Mouse (Mus musculus) midbrain, embryonic 15.5 days (tissue): ENCODE data around the gene Slc25a19. TPM values are rescaled to one million over a fixed set of nuclear protein-coding genes. Genes with fewer than 3 reads are reported as not detected.

Experiments
- ATAC-seq: fragments of 200-750 bp; cut with Nextera tagmentation; replicated peaks from 2 replicates; pipeline ENCODE4 v1.8.0; 2017; ENCODE audit warnings: moderate TSS enrichment
- H3K27ac ChIP-seq: fragments of 300-500 bp; sonication (generic); 2 replicates; pipeline ENCODE4 v1.5.1; 2015; ENCODE audit warnings: mild to moderate bottlenecking, inconsistent platforms
- H3K27me3 ChIP-seq: fragments of 300-500 bp; sonication (generic); replicated peaks from 2 replicates; pipeline ENCODE4 v1.6.1; 2015; ENCODE audit warnings: inconsistent platforms
- H3K36me3 ChIP-seq: fragments of 300-500 bp; sonication (generic); replicated peaks from 2 replicates; pipeline ENCODE4 v1.6.1; 2015; ENCODE audit warnings: inconsistent platforms
- H3K4me1 ChIP-seq: fragments of 300-500 bp; sonication (generic); 2 replicates; pipeline ENCODE4 v1.6.1; 2015; ENCODE audit warnings: inconsistent platforms
- H3K4me2 ChIP-seq: fragments of 300-500 bp; sonication (generic); 2 replicates; pipeline ENCODE4 v1.6.1; 2015; ENCODE audit warnings: inconsistent platforms, mild to moderate bottlenecking, moderate library complexity
- H3K4me3 ChIP-seq: fragments of 300-500 bp; sonication (generic); 2 replicates; pipeline ENCODE4 v1.5.1; 2015; ENCODE audit warnings: mild to moderate bottlenecking, inconsistent platforms
- H3K9ac ChIP-seq: fragments of 300-500 bp; sonication (generic); 2 replicates; pipeline ENCODE4 v1.6.1; 2015; ENCODE audit warnings: mild to moderate bottlenecking, inconsistent platforms
- H3K9me3 ChIP-seq: fragments of 300-500 bp; sonication (generic); 2 replicates; pipeline ENCODE4 v1.6.1; 2016; ENCODE audit warnings: inconsistent platforms
- WGBS: fragments of 180-500 bp; shearing (Covaris S2); methylation state at CpG from one replicate; pipeline ENCODE4 v1.1.7; 2015; ENCODE audit warnings: mixed read lengths; 5-methylcytosine and 5-hydroxymethylcytosine counted together
- polyA plus RNA-seq: library from polyadenylated mRNA; unstranded; fragments of >200 nt; fragmentation: Nextera tagmentation; extraction: Ambion mirVana; gene quantifications from 2 replicates; pipeline ENCODE4 v1.2.1, GENCODE M21; 2015

The Slc25a19 gene
- polyA plus RNA-seq, 1 experiment from 2014 or later = 43.5 TPM

DNA sequence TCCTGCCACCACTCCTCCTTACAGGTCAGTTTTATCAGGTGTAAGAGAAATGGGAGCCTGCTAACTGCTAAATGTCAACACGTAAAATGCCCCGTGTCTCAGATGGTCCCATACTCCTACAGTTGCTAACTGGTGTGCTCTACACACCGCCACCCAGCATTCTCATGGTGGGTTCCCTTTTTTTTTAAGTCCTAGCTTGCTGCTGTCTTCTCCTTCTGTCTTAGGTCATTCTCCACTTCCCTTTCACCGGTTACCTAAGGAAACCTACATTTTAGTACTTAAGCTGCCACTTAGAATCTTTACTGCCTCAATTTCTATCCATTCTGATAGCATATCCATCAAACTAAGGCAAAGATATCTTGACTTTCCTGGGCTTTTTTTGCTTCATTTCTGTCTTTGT, 26.9 kb downstream of the Slc25a19 start:
- H3K4me2 ChIP-seq = no peak overlapping the region

DNA sequence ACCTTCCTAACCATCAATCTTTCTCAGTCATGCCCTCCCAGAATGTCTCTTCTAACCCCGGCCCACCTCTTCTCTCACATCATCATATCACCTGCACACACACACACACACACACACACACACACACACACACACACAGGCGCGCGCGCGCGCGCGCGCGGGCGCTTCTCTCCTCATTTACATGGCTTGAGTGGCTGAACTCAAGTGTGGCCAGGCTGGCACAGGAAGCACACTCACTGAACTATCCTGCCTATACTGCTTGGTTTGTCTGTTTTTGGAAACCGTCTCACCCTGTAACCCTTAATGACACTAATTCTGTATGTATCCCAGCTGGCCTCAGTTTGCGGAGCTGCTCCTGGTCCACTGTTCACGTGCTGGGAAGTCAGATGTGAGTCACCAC, 27.4 kb downstream of the Slc25a19 start:
- no peak overlapping the region for H3K27ac ChIP-seq
- no peak for ATAC-seq
- WGBS = 97% methylated on average over 15 of the region's 15 CpGs
- H3K27me3 ChIP-seq = no peaks in the 10 kb centered on the region
- no peak overlapping the region for H3K4me3 ChIP-seq
- H3K4me1 ChIP-seq = peaks cover 29% of the 10 kb centered on the region
- H3K36me3 ChIP-seq = peaks cover 11% of the 10 kb centered on the region; the same call in 1 of the 2 replicates
- H3K9me3 ChIP-seq = no peaks in the 10 kb centered on the region
- H3K4me2 ChIP-seq = no peak overlapping the region
- no peak overlapping the region for H3K9ac ChIP-seq

More for the DNA sequence above, 26.9 kb downstream of the Slc25a19 start:
- Histone ChIP-seq H3K9ac (no peak overlapping the region), H3K4me3 (no peak overlapping the region), H3K4me1 (peaks cover 29% of the 10 kb centered on the region), H3K27ac (no peak overlapping the region), H3K27me3 (no peaks in the 10 kb centered on the region), H3K36me3 (peaks cover 11% of the 10 kb centered on the region; the same call in 1 of the 2 replicates), H3K9me3 (no peaks in the 10 kb centered on the region)
- WGBS = 95% methylated on average over 4 of the region's 4 CpGs
- no peak for ATAC-seq

DNA sequence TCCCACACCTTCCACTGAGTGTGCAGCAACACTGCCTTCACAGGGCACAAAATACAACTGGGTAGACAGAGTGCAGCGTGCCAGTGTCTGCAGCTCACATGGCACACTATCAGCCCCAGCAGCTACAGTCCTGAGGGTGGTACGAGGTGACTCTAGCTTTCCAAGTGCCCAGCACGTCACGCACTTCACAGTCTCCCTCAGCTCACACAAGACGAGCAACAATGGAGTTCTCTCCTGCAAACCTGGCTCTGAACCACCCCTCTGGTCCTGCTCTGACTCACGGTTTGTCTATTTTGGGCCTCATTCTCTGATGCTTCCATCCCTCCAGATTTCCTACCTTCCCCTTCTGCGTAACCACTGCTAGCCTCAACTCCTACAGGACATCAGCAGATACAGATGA, 28.4 kb downstream of the Slc25a19 start:
- Histone ChIP-seq H3K4me1 (peaks cover 21% of the 10 kb centered on the region), H3K4me3 (no peak overlapping the region), H3K27me3 (no peaks in the 10 kb centered on the region), H3K27ac (no peak overlapping the region), H3K4me2 (no peak overlapping the region), H3K36me3 (peaks cover 14% of the 10 kb centered on the region), H3K9me3 (no peaks in the 10 kb centered on the region), H3K9ac (no peak overlapping the region)
- 94% methylated on average over 7 of the region's 7 CpGs for WGBS
- no peak for ATAC-seq

DNA sequence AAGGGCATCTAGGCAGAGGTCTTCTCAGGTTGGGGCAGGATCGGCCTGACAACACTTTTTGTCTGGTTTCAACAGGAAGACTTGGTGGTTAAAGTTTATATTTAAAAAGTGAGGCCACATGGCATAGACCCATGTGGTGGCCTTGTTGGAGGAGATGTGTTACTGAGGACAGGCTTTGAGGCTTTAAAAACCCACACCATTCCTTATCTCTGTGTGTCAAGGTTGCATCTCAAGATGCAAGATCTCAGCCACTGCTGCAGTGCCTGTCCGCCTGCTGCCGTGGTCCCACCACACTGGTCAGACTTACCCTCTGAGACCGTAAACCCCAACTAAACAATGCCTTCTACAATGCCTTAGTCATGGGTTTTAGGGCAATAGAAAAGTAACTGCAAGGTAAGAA, 29.8 kb downstream of the Slc25a19 start:
- H3K36me3 ChIP-seq = peaks cover 27% of the 10 kb centered on the region
- ATAC-seq = no peak
- 96% methylated on average over 4 of the region's 4 CpGs for WGBS
- H3K4me3 ChIP-seq = no peak overlapping the region
- H3K27ac ChIP-seq = no peak overlapping the region
- H3K9ac ChIP-seq = no peak overlapping the region
- no peaks in the 10 kb centered on the region for H3K27me3 ChIP-seq
- H3K4me2 ChIP-seq = no peak overlapping the region
- H3K9me3 ChIP-seq = no peaks in the 10 kb centered on the region
- peaks cover 18% of the 10 kb centered on the region for H3K4me1 ChIP-seq

DNA sequence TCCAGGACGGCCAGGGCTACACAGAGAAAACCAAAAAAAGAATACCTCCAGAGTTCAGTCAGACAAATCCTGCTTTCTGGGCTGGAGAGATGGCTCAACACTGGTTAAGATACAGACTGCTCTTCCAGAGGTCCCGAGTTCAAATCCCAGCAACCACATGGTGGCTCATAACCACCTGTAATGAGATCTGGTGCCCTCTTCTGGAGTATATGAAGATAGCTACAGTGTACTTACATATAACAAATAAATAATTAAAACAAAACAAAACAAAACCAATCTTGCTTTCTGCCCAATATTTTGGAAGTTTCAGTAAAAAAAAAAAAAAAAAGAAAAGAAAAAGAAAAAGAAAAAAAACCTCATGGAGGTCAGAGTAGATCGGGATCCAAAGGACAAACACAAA, 32.9 kb downstream of the Slc25a19 start:
- 98% methylated on average over 3 of the region's 3 CpGs for WGBS
- Histone ChIP-seq H3K4me2 (no peak overlapping the region), H3K9ac (no peak overlapping the region), H3K4me1 (no peaks in the 10 kb centered on the region), H3K27me3 (no peaks in the 10 kb centered on the region), H3K36me3 (peaks cover 52% of the 10 kb centered on the region), H3K9me3 (no peaks in the 10 kb centered on the region), H3K4me3 (no peak overlapping the region), H3K27ac (no peak overlapping the region)
- ATAC-seq = no peak

DNA sequence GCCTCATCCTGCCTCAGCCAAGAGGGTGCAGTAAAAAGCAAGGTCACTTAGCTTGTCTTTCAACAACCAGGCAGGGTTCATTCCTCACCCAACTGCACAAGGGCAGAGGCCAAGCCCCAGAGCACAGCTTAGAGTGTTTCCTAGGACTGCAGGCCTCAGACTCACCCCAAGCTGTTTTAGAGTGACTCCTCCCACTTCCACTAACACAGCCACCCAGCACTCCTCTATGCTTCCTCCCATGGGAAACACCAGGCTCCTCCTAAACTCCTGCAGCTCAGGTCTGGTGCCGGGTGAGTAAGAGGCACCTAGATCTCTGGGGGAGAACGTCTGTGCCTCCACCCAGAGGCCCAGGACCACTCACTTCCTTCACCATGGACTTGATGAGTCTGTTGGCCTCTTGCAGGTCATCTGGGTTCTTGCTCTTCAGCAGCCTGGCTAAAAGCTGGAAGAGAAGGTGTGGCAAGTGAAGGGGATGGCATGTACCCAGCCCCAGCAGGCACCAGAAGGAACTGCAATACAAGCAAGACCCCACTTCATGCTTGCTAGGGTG, 37.5 kb downstream of the Slc25a19 start:
- no peak for ATAC-seq
- no peaks in the 10 kb centered on the region for H3K9me3 ChIP-seq
- H3K4me1 ChIP-seq = no peaks in the 10 kb centered on the region
- no peak overlapping the region for H3K9ac ChIP-seq
- no peak overlapping the region for H3K4me3 ChIP-seq
- 88% methylated on average over 2 of the region's 2 CpGs for WGBS
- H3K27me3 ChIP-seq = no peaks in the 10 kb centered on the region
- no peak overlapping the region for H3K27ac ChIP-seq
- H3K4me2 ChIP-seq = no peak overlapping the region
- H3K36me3 ChIP-seq = peaks cover 78% of the 10 kb centered on the region

DNA sequence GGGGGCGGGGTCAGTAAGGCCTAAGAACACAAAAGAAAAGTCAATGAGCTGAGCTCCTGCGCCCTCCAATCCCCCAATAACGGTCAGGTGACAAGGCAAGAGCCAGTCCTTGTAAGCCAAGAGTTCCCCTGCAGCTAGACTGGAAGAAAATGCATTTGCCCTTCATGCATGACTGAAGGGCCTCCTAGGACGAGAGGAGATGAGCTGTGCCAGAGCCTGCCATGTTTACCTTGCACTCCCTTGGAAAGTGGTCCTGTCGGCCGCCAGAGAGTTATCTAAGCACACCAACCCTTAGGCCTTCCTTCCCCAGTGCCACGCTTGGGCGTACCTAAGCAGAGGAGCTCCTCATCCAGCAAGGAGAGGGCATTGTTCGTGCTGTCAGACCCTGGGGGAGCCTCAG, 40.1 kb downstream of the Slc25a19 start:
- WGBS = 81% methylated on average over 9 of the region's 9 CpGs
- Histone ChIP-seq H3K9ac (no peak overlapping the region), H3K4me3 (no peak overlapping the region), H3K36me3 (peaks cover 88% of the 10 kb centered on the region), H3K27me3 (no peaks in the 10 kb centered on the region), H3K4me2 (no peak overlapping the region), H3K4me1 (no peaks in the 10 kb centered on the region), H3K9me3 (no peaks in the 10 kb centered on the region), H3K27ac (no peak overlapping the region)
- ATAC-seq = no peak

DNA sequence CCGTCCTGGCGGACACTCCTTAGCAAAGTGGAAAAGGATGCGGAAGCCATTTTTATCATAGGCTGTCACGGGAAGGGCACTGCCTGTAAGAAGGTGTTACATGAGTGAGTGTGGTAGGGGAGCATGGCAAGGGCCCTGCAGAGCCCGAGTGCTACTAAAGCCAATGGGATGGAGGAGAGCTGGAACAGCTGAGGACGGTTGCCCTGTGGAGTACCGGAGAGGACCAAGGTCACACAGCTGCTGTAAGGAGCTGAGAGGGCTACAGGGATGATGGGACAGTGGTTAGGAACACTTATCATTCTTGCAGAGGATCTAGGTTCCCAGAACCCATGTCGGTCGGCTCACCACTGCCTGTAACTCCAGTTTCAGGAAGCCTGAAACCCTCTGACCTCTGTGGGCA, 41.7 kb downstream of the Slc25a19 start:
- no peaks in the 10 kb centered on the region for H3K9me3 ChIP-seq
- no peak overlapping the region for H3K9ac ChIP-seq
- H3K27ac ChIP-seq = no peak overlapping the region
- no peak overlapping the region for H3K4me2 ChIP-seq
- no peaks in the 10 kb centered on the region for H3K27me3 ChIP-seq
- peaks cover 82% of the 10 kb centered on the region for H3K36me3 ChIP-seq
- WGBS = 91% methylated on average over 9 of the region's 9 CpGs
- no peaks in the 10 kb centered on the region for H3K4me1 ChIP-seq
- H3K4me3 ChIP-seq = no peak overlapping the region
- no peak for ATAC-seq

DNA sequence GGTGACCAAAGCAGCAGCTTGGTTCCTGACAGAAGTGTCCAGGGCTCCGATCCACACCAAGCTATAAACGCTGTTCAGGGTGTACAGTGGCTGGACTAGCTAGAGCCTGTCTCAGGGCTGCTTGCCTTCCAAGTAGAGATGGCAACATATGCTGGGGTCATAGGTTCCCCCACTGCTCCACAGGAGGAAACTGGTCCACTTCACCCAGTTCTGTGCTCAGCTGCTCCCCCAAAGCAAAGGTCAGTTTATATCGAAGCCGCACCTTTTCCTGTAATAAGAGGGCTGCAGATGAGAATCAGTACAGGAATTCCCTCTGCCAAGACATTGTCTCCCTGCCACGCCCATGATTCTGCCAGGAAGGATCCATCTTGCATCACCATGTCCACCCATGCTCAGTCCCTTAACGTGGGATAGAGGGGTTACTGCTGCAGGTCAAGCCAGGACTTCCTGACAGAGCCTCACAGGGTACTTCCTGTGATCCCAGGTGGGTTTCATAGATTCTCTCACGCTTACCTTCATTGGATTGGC, 42.5 kb downstream of the Slc25a19 start:
- peaks cover 77% of the 10 kb centered on the region for H3K36me3 ChIP-seq
- no peaks in the 10 kb centered on the region for H3K9me3 ChIP-seq
- H3K4me2 ChIP-seq = no peak overlapping the region
- H3K4me3 ChIP-seq = no peak overlapping the region
- no peak overlapping the region for H3K9ac ChIP-seq
- no peak overlapping the region for H3K27ac ChIP-seq
- WGBS = 92% methylated on average over 7 of the region's 7 CpGs
- H3K27me3 ChIP-seq = no peaks in the 10 kb centered on the region
- ATAC-seq = no peak
- no peaks in the 10 kb centered on the region for H3K4me1 ChIP-seq

DNA sequence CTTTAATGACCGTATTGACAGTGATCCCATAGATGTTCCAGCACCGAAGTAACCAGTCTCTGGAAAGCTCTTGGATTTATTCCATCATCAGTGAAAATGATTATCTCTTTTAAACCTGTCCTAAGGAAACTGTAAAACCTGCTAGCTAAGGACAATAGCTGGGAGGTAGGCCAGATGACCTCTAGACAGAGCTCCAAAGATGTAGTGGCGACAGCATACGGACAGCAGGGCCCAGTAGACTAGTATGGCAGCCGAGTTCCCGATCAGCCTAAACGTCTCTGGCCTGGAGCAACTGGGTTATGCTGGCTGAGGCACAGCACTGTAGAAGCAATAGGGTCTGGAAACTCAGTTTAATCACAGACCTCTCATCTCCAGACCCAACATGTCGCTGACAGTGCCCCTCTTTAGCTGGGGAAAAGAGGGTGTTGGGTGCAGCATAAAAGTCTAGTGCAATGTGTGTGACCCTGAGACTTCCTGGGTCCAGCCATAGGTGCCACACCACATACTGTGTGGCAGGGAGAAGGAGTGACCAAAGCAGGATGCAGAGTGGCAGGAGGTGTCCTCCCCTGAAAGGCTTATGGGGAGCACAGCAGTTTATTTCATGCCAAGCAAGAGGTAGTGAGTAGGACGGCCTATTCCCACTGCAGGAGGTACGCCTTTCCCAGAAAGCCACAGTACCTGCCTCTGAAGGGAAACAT, 43.6 kb downstream of the Slc25a19 start:
- Histone ChIP-seq H3K9me3 (no peaks in the 10 kb centered on the region), H3K9ac (no peak overlapping the region), H3K36me3 (peaks cover 68% of the 10 kb centered on the region), H3K27me3 (no peaks in the 10 kb centered on the region), H3K4me3 (no peak overlapping the region), H3K4me2 (no peak overlapping the region), H3K4me1 (no peaks in the 10 kb centered on the region), H3K27ac (no peak overlapping the region)
- no peak for ATAC-seq
- WGBS = 90% methylated on average over 10 of the region's 10 CpGs

DNA sequence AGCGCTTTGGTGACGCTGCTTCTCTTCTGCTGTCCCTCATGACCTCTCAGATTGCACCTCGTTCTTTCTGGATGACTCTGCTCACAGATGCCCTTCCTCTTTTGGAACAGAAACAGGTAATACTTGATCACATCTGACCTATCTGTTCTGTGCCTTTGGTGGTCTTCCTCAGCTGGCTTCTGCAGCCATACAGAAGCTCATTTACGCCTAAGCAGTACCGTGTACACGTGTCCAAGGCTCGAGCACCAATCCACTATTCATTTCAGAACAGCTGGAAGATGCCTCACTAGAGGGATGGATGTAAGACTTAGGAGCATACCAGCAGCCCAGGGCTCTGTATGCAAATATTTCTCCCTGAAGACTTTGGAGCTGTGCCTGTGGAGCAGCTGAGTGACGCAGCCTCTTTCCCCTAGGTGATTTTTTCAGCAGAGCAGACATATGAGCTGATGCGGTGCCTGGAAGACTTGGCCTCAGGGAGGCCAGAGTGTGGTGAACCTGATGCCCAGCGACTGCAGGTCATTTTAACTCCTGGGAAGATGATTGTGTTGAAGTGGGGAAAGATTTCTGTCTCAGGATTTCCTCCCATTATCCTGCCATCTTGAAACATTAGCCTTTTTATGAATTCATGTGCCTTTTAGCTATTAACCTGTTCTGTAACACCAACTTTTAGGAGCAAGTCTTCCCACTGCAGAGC, 45.0 kb downstream of the Slc25a19 start:
- no peak overlapping the region for H3K4me2 ChIP-seq
- no peak overlapping the region for H3K9ac ChIP-seq
- 84% methylated on average over 10 of the region's 10 CpGs for WGBS
- ATAC-seq = no peak
- H3K27ac ChIP-seq = no peak overlapping the region
- H3K4me1 ChIP-seq = no peaks in the 10 kb centered on the region
- H3K36me3 ChIP-seq = peaks cover 68% of the 10 kb centered on the region
- H3K9me3 ChIP-seq = no peaks in the 10 kb centered on the region
- no peaks in the 10 kb centered on the region for H3K27me3 ChIP-seq
- no peak overlapping the region for H3K4me3 ChIP-seq

DNA sequence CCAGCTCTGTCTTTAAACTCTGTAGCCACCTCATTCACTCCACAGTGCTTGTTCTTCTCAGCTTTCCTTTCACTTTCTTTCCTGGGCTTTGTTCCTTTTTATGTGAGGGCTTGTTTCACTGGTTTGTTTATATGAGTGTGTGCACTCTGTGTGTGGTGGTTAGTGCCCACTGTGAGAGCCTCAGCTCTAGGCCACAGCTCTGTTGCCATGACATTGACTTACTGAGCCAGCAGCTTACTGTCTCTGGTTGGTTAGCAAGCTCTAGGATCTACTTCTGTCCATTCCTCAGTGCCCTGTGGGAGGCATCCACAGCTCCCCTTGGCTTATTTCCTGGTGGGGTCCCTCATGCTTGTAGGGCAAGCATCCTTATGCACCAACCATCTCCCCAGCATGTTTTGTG, 49.0 kb downstream of the Slc25a19 start:
- H3K4me2 ChIP-seq = no peak overlapping the region
- peaks cover 35% of the 10 kb centered on the region for H3K36me3 ChIP-seq
- H3K4me3 ChIP-seq = no peak overlapping the region
- H3K27ac ChIP-seq = no peak overlapping the region
- no peak for ATAC-seq
- H3K9ac ChIP-seq = no peak overlapping the region
- H3K9me3 ChIP-seq = no peaks in the 10 kb centered on the region
- no peaks in the 10 kb centered on the region for H3K27me3 ChIP-seq
- no peaks in the 10 kb centered on the region for H3K4me1 ChIP-seq
